Mouse (Mus musculus) lung, embryonic 16.5 days (tissue): ENCODE results near the gene Slamf1. TPM values are rescaled to one million over a fixed set of nuclear protein-coding genes. Genes with fewer than 3 reads are reported as not detected.
A peak's percentile ranks its signal among the peaks of the same experiment; 100 is the strongest.
"Not testable (repeated sequence)": the region's sequence is repeated elsewhere in the genome, so short reads cannot be mapped to it uniquely, and the experiment has no call there.

Experiments
- ATAC-seq: fragments of 200-750 bp; cut with Nextera tagmentation; 2 replicates; pipeline ENCODE4 v1.8.0; 2017; ENCODE audit warnings: low read depth, mild to moderate bottlenecking, moderate library complexity
- H3K27ac ChIP-seq: fragments of 300-500 bp; sonication (generic); 2 replicates; pipeline ENCODE4 v1.5.1; 2014; ENCODE audit warnings: mild to moderate bottlenecking, control low read depth, low read length
- H3K27me3 ChIP-seq: fragments of 300-500 bp; sonication (generic); 2 replicates; pipeline ENCODE4 v1.6.1; 2014; ENCODE audit warnings: low read depth, low read length, mixed read lengths; ENCODE audit not compliant: control insufficient read depth, insufficient read depth
- H3K36me3 ChIP-seq: fragments of 300-500 bp; sonication (generic); 2 replicates; pipeline ENCODE4 v1.6.1; 2014; ENCODE audit warnings: low read length; ENCODE audit not compliant: control insufficient read depth, insufficient read depth
- H3K4me1 ChIP-seq: fragments of 300-500 bp; sonication (generic); replicated peaks from 2 replicates; pipeline ENCODE4 v1.6.1; 2014; ENCODE audit warnings: low read length, mixed read lengths; ENCODE audit not compliant: control insufficient read depth, insufficient read depth
- H3K4me2 ChIP-seq: fragments of 300-500 bp; sonication (generic); 2 replicates; pipeline ENCODE4 v1.6.1; 2014; ENCODE audit warnings: low read depth, low read length, control low read depth
- H3K4me3 ChIP-seq: fragments of 300-500 bp; sonication (generic); 2 replicates; pipeline ENCODE4 v1.5.1; 2014; ENCODE audit warnings: mild to moderate bottlenecking, low read length, control low read depth
- H3K9ac ChIP-seq: fragments of 300-500 bp; sonication (generic); 2 replicates; pipeline ENCODE4 v1.6.1; 2014; ENCODE audit warnings: low read length, control low read depth
- H3K9me3 ChIP-seq: fragments of 300-500 bp; sonication (generic); 2 replicates; pipeline ENCODE4 v1.6.1; 2016; ENCODE audit warnings: low read length; ENCODE audit not compliant: control insufficient read depth
- WGBS: fragments of 180-500 bp; shearing (Covaris S2); extraction: QIAGEN DNeasy Blood & Tissue Kit; methylation state at CpG from one replicate; pipeline ENCODE4 v1.1.7; 2014; 5-methylcytosine and 5-hydroxymethylcytosine counted together
- polyA plus RNA-seq: library from polyadenylated mRNA; unstranded; fragments of >200 nt; fragmentation: Nextera tagmentation; extraction: Ambion mirVana; gene quantifications from 2 replicates; pipeline ENCODE4 v1.2.1, GENCODE M21; 2015

Gene Slamf1
- polyA plus RNA-seq, 1 experiment from 2014 or later, result 0.53 TPM

GRCm38 (mm10) chr1:171796185-171796584 is 29.3 kb downstream of the Slamf1 start:
- Histone ChIP-seq H3K4me2 (no peak overlapping the region), H3K4me1 (no peaks in the 10 kb centered on the region), H3K36me3 (no peaks in the 10 kb centered on the region), H3K27me3 (no peaks in the 10 kb centered on the region), H3K9me3 (peaks cover 4% of the 10 kb centered on the region; the same call in 1 of the 2 replicates), H3K27ac (no peak overlapping the region), H3K9ac (no peak overlapping the region), H3K4me3 (no peak overlapping the region)
- 33% methylated on average over 2 of the region's 2 CpGs for WGBS
- ATAC-seq, result no peak

- no peaks in the 10 kb centered on the region for H3K4me1 ChIP-seq
- no peak overlapping the region for H3K4me3 ChIP-seq
- no peaks in the 10 kb centered on the region for H3K36me3 ChIP-seq
- H3K9ac ChIP-seq, result no peak overlapping the region
- no peak for ATAC-seq
- H3K27me3 ChIP-seq, result no peaks in the 10 kb centered on the region
- H3K27ac ChIP-seq, result no peak overlapping the region
- 36% methylated on average over 1 of the region's 1 CpGs for WGBS
- no peak overlapping the region for H3K4me2 ChIP-seq
- H3K9me3 ChIP-seq, result no peaks in the 10 kb centered on the region
Measured at GRCm38 (mm10) chr1:171797840-171798239, 30.9 kb downstream of the Slamf1 start.

GRCm38 (mm10) chr1:171799648-171800047 is 32.7 kb downstream of the Slamf1 start:
- H3K4me3 ChIP-seq, result no peak overlapping the region
- H3K4me1 ChIP-seq, result no peaks in the 10 kb centered on the region
- no peak overlapping the region for H3K4me2 ChIP-seq
- WGBS, result 71% methylated on average over 4 of the region's 4 CpGs
- no peaks in the 10 kb centered on the region for H3K9me3 ChIP-seq
- no peaks in the 10 kb centered on the region for H3K27me3 ChIP-seq
- no peak overlapping the region for H3K27ac ChIP-seq
- no peaks in the 10 kb centered on the region for H3K36me3 ChIP-seq
- no peak overlapping the region for H3K9ac ChIP-seq
- no peak for ATAC-seq

DNA sequence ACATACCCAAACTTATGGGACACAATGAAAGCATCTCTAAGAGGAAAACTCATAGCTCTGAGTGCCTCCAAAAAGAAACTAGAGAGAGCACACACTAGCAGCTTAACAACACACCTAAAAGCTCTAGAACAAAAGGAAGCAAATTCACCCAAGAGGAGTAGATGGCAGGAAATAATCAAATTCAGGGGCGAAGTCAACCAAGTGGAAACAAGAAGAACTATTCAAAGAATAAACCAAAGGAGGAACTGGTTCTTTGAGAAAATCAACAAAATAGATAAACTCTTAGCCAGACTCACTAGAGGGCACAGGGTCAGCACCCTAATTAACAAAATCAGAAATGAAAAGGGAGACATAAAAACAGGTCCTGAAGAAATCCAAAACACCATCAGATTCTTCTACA is 44.1 kb downstream of the Slamf1 start:
- not testable (repeated sequence) for H3K4me2 ChIP-seq, H3K36me3 ChIP-seq, H3K27ac ChIP-seq, H3K4me1 ChIP-seq, H3K9me3 ChIP-seq, H3K9ac ChIP-seq, ATAC-seq, H3K4me3 ChIP-seq, H3K27me3 ChIP-seq
- WGBS, result 62% methylated on average over 1 of the region's 1 CpGs

DNA sequence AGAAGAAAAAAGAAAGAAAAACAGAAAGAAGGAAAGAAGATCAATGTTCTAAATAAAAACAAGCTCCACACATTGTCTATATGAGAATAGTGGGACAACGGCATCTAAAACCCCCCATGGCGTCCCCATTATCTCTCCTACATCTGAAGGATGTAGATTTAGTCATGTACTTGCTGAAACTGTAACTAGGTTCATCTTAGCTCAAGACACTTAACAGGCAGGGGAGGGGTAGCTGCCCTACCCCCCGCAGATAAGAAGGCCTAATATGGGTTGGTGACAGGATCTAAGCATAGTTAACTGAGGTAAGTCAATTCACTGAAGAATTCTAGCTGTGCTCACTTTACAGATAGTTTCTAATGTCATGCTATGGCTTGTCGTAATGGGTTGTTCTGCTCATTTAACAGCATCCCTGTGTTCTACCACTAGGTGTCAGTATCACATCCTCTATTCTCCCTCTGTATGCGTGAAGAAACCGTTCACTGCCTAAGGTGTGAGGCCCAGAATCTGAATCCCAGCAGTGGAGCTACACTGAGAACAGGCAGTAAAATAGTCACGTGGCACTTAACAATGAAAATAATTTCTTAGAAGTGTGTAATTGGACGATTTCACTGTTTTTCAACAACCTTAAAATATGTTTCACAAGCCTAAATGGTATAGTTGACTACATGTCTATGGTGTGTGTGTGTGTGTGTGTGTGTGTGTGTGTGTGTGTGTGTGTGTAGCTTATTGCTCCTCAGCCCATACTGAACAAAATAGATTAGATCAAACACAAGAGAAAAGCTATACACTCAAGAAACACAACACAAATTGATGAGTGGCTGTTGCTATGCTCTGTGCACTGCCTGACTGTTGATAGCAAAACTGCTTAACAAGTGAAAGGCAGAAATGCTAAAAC is 48.9 kb downstream of the Slamf1 start:
- WGBS, result 9% methylated on average over 8 of the region's 8 CpGs
- no peak overlapping the region for H3K27ac ChIP-seq
- no peaks in the 10 kb centered on the region for H3K9me3 ChIP-seq
- no peaks in the 10 kb centered on the region for H3K36me3 ChIP-seq
- no peak overlapping the region for H3K4me2 ChIP-seq
- no peaks in the 10 kb centered on the region for H3K4me1 ChIP-seq
- no peak overlapping the region for H3K4me3 ChIP-seq
- no peaks in the 10 kb centered on the region for H3K27me3 ChIP-seq
- no peak overlapping the region for H3K9ac ChIP-seq
- ATAC-seq, result peak; percentile 81

GRCm38 (mm10) chr1:171816991-171817390 is 50.1 kb downstream of the Slamf1 start:
- Histone ChIP-seq H3K27me3 (no peaks in the 10 kb centered on the region), H3K4me1 (no peaks in the 10 kb centered on the region), H3K4me3 (no peak overlapping the region), H3K9ac (no peak overlapping the region), H3K36me3 (no peaks in the 10 kb centered on the region), H3K4me2 (no peak overlapping the region), H3K9me3 (no peaks in the 10 kb centered on the region), H3K27ac (no peak overlapping the region)
- WGBS, result 74% methylated on average over 4 of the region's 4 CpGs
- ATAC-seq, result no peak

- no peak overlapping the region for H3K4me3 ChIP-seq
- ATAC-seq, result no peak
- H3K9me3 ChIP-seq, result no peaks in the 10 kb centered on the region
- no peaks in the 10 kb centered on the region for H3K27me3 ChIP-seq
- no peaks in the 10 kb centered on the region for H3K36me3 ChIP-seq
- 34% methylated on average over 1 of the region's 1 CpGs for WGBS
- no peak overlapping the region for H3K27ac ChIP-seq
- no peak overlapping the region for H3K9ac ChIP-seq
- no peak overlapping the region for H3K4me2 ChIP-seq
- H3K4me1 ChIP-seq, result no peaks in the 10 kb centered on the region
Measured at GRCm38 (mm10) chr1:171821331-171821730, 54.4 kb downstream of the Slamf1 start.

GRCm38 (mm10) chr1:171825462-171825861 is 58.5 kb downstream of the Slamf1 start:
- no peaks in the 10 kb centered on the region for H3K27me3 ChIP-seq
- ATAC-seq, result no peak
- WGBS, result 37% methylated on average over 4 of the region's 4 CpGs
- no peak overlapping the region for H3K27ac ChIP-seq
- no peak overlapping the region for H3K4me3 ChIP-seq
- no peaks in the 10 kb centered on the region for H3K36me3 ChIP-seq
- no peak overlapping the region for H3K4me2 ChIP-seq
- no peaks in the 10 kb centered on the region for H3K9me3 ChIP-seq
- no peak overlapping the region for H3K9ac ChIP-seq
- H3K4me1 ChIP-seq, result no peaks in the 10 kb centered on the region

- Histone ChIP-seq H3K4me1 (no peaks in the 10 kb centered on the region), H3K4me2 (no peak overlapping the region), H3K9me3 (no peaks in the 10 kb centered on the region), H3K27me3 (no peaks in the 10 kb centered on the region), H3K9ac (no peak overlapping the region), H3K4me3 (no peak overlapping the region), H3K27ac (no peak overlapping the region), H3K36me3 (no peaks in the 10 kb centered on the region)
- ATAC-seq, result no peak
Measured at GRCm38 (mm10) chr1:171826164-171826563, 59.2 kb downstream of the Slamf1 start.
